ENCODE assay signal across 8 mouse cellular contexts in genomic region chr7:102221899-102222298, GRCm38 (mm10). TPM values are rescaled to one million over a fixed set of nuclear protein-coding genes. Genes with fewer than 3 reads are reported as not detected.
A peak's percentile ranks its signal among the peaks of the same experiment; 100 is the strongest.
DNase-seq lines count a peak whose midpoint lies in the region; ATAC-seq and TF ChIP-seq lines count a peak whose summit lies in the region.

No protein-coding gene starts in this region.

- no peaks in the 10 kb centered on the region for H3K36me3 ChIP-seq in heart, embryonic 16.5 days (ENCODE audit: control insufficient read depth, insufficient read depth)
- H3K36me3 ChIP-seq in hindbrain, embryonic 13.5 days = 0 out of 2 replicates have a peak, but pooled peaks cover 3% of the 10 kb centered on the region
- no peaks in the 10 kb centered on the region for H3K36me3 ChIP-seq in midbrain, embryonic 13.5 days

- no peak overlapping the region for H3K27ac ChIP-seq in heart, embryonic 16.5 days (ENCODE audit: low read length)
- H3K27ac ChIP-seq in hindbrain, embryonic 13.5 days = no peak overlapping the region
- H3K27ac ChIP-seq in midbrain, embryonic 13.5 days = no peak overlapping the region
- H3K27ac ChIP-seq in left cerebral cortex, adult 2 months = no peak overlapping the region

- no peak for DNase-seq in heart, adult 8-10 months (ENCODE audit: low spot score)
- DNase-seq in brain, embryonic 14.5 days (ENCODE audit: low read depth) = peak; percentile 4
- DNase-seq in right cerebral cortex, adult 18-20 months = no peak
- no peak for DNase-seq in gastrocnemius, adult 18-20 months (ENCODE audit: low spot score)
- no peak for DNase-seq in left cerebral cortex, adult 2 months (ENCODE audit: extremely low spot score in 1 of 2, low spot score in 2 of 2)

- H3K4me2 ChIP-seq in heart, embryonic 16.5 days (ENCODE audit: low read depth, low read length) = peak overlapping the region; percentile 98
- peak overlapping the region; percentile 80 for H3K4me2 ChIP-seq in hindbrain, embryonic 13.5 days
- H3K4me2 ChIP-seq in midbrain, embryonic 13.5 days (replicated peaks) = peak overlapping the region; percentile 74

- H3K9ac ChIP-seq in heart, embryonic 16.5 days (ENCODE audit: low read length) = no peak overlapping the region
- no peak overlapping the region for H3K9ac ChIP-seq in hindbrain, embryonic 13.5 days
- H3K9ac ChIP-seq in midbrain, embryonic 13.5 days (replicated peaks) = no peak overlapping the region

- no peaks in the 10 kb centered on the region for H3K27me3 ChIP-seq in heart, embryonic 16.5 days (ENCODE audit: control insufficient read depth, insufficient read depth, low read length)
- no peaks in the 10 kb centered on the region for H3K27me3 ChIP-seq in hindbrain, embryonic 13.5 days
- H3K27me3 ChIP-seq in midbrain, embryonic 13.5 days = no peaks in the 10 kb centered on the region

- ATAC-seq in heart, embryonic 16.5 days (replicated peaks; ENCODE audit: extremely low read depth, insufficient read depth, low FRiP score) = no peak
- ATAC-seq in hindbrain, embryonic 13.5 days (ENCODE audit: low FRiP score) = peak; percentile 38
- peak; percentile 14; the same call in 1 of the 2 replicates for ATAC-seq in midbrain, embryonic 13.5 days

- H3K4me3 ChIP-seq in heart, embryonic 16.5 days (ENCODE audit: low read length) = no peak overlapping the region
- H3K4me3 ChIP-seq in hindbrain, embryonic 13.5 days = peak overlapping the region; percentile 66; the same call in 1 of the 2 replicates
- peak overlapping the region; percentile 59; the same call in 1 of the 2 replicates for H3K4me3 ChIP-seq in midbrain, embryonic 13.5 days (replicated peaks)
- H3K4me3 ChIP-seq in left cerebral cortex, adult 2 months = no peak overlapping the region

- peaks cover 6% of the 10 kb centered on the region; the same call in 1 of the 2 replicates for H3K4me1 ChIP-seq in heart, embryonic 16.5 days (ENCODE audit: control insufficient read depth, insufficient read depth, low read length)
- H3K4me1 ChIP-seq in hindbrain, embryonic 13.5 days (replicated peaks) = peaks cover 11% of the 10 kb centered on the region
- no peaks in the 10 kb centered on the region for H3K4me1 ChIP-seq in midbrain, embryonic 13.5 days (replicated peaks)

- no peaks in the 10 kb centered on the region for H3K9me3 ChIP-seq in heart, embryonic 16.5 days (replicated peaks; ENCODE audit: control insufficient read depth, low read length)
- no peaks in the 10 kb centered on the region for H3K9me3 ChIP-seq in hindbrain, embryonic 13.5 days
- H3K9me3 ChIP-seq in midbrain, embryonic 13.5 days = no peaks in the 10 kb centered on the region

- 38% methylated on average over 1 of the region's 1 CpGs for WGBS in heart, embryonic 16.5 days
- WGBS in hindbrain, embryonic 13.5 days = 55% methylated on average over 1 of the region's 1 CpGs
- WGBS in midbrain, embryonic 13.5 days = 48% methylated on average over 1 of the region's 1 CpGs

- no peak for TF ChIP-seq CTCF in brain, embryonic 14.5 days (IDR thresholded peaks at IDR 0.05; ENCODE audit: borderline replicate concordance, extremely low read depth, insufficient read depth, insufficient read length)
- no peak for TF ChIP-seq CTCF in left cerebral cortex, adult 2 months (IDR thresholded peaks at IDR 0.05)

- intact Hi-C loops in left cerebral cortex, adult 2 months (cut with DNase I) = loop anchor here (1.0 to 5.0 kb wide), 3 partner anchors 12 to 40 kb away; partner anchors contain the start of genes Nup98 and Pgap2

- TF ChIP-seq POLR2A in brain, embryonic 14.5 days (IDR thresholded peaks at IDR 0.05; ENCODE audit: borderline replicate concordance, extremely low read depth, insufficient read depth, insufficient read length, poor library complexity, severe bottlenecking) = no peak

RNA-seq across cellular contexts. Expression of gene Pgap2, which starts 11.9 kb away (rescaled TPM):
- polyA plus RNA-seq in heart, embryonic 16.5 days (2015; fragmentation: Nextera tagmentation; extraction: Ambion mirVana) = 56.4 and 61.6 TPM in 2 replicates
- 10 to 100 TPM; 62.6 to 83.1 (median 73.8) TPM for total RNA-seq in heart, adult 8-10 months (2022)
- polyA plus RNA-seq in brain, embryonic 14.5 days (2012; rRNA removed) = 59.4 and 67.0 TPM in 2 replicates
- polyA plus RNA-seq in hindbrain, embryonic 13.5 days (2015; fragmentation: Nextera tagmentation; extraction: Ambion mirVana) = 48.0 and 53.0 TPM in 2 replicates
- 50.1 and 51.6 TPM in 2 replicates for polyA plus RNA-seq in midbrain, embryonic 13.5 days (2015; fragmentation: Nextera tagmentation; extraction: Ambion mirVana)
- total RNA-seq in gastrocnemius, adult 18-20 months (2021) = 10 to 100 TPM; 25.0 to 26.6 TPM
- 10 to 100 TPM; 23.1 to 24.6 TPM for total RNA-seq in left cerebral cortex, adult 2 months (2021)

RNA-seq across cellular contexts. Expression of gene Nup98, which starts 11.9 kb away (rescaled TPM):
- polyA plus RNA-seq in heart, embryonic 16.5 days (2015; fragmentation: Nextera tagmentation; extraction: Ambion mirVana) = 20.7 and 20.8 TPM in 2 replicates
- total RNA-seq in heart, adult 8-10 months (2022) = 10 to 100 TPM; 31.6 to 34.8 (median 32.8) TPM
- polyA plus RNA-seq in brain, embryonic 14.5 days (2012; rRNA removed) = 18.7 and 26.0 TPM in 2 replicates
- polyA plus RNA-seq in hindbrain, embryonic 13.5 days (2015; fragmentation: Nextera tagmentation; extraction: Ambion mirVana) = 23.4 and 25.0 TPM in 2 replicates
- 27.2 and 27.4 TPM in 2 replicates for polyA plus RNA-seq in midbrain, embryonic 13.5 days (2015; fragmentation: Nextera tagmentation; extraction: Ambion mirVana)
- total RNA-seq in gastrocnemius, adult 18-20 months (2021) = 10 to 100 TPM; 24.0 to 29.8 TPM
- total RNA-seq in left cerebral cortex, adult 2 months (2021) = 10 to 100 TPM; 41.6 to 45.3 TPM

RNA-seq across cellular contexts. Expression of gene Rhog, which starts 34.0 kb away (rescaled TPM):
- 54.1 and 59.6 TPM in 2 replicates for polyA plus RNA-seq in heart, embryonic 16.5 days (2015; fragmentation: Nextera tagmentation; extraction: Ambion mirVana)
- total RNA-seq in heart, adult 8-10 months (2022) = 10 to 100 TPM; 17.5 to 20.1 (median 19.2) TPM
- polyA plus RNA-seq in brain, embryonic 14.5 days (2012; rRNA removed) = 12.5 and 18.0 TPM in 2 replicates
- polyA plus RNA-seq in hindbrain, embryonic 13.5 days (2015; fragmentation: Nextera tagmentation; extraction: Ambion mirVana) = 19.1 and 21.0 TPM in 2 replicates
- 14.4 and 17.6 TPM in 2 replicates for polyA plus RNA-seq in midbrain, embryonic 13.5 days (2015; fragmentation: Nextera tagmentation; extraction: Ambion mirVana)
- total RNA-seq in gastrocnemius, adult 18-20 months (2021) = 10 to 100 TPM; 13.8 to 17.4 TPM
- total RNA-seq in left cerebral cortex, adult 2 months (2021) = 10 to 100 TPM; 19.2 to 21.7 TPM

RNA-seq across cellular contexts. Expression of gene Stim1, which starts 45.7 kb away (rescaled TPM):
- 16.2 and 18.5 TPM in 2 replicates for polyA plus RNA-seq in heart, embryonic 16.5 days (2015; fragmentation: Nextera tagmentation; extraction: Ambion mirVana)
- total RNA-seq in heart, adult 8-10 months (2022) = 10 to 100 TPM; 21.9 to 25.1 (median 24.0) TPM
- polyA plus RNA-seq in brain, embryonic 14.5 days (2012; rRNA removed) = 18.6 and 22.9 TPM in 2 replicates
- polyA plus RNA-seq in hindbrain, embryonic 13.5 days (2015; fragmentation: Nextera tagmentation; extraction: Ambion mirVana) = 9.6 and 9.9 TPM in 2 replicates
- polyA plus RNA-seq in midbrain, embryonic 13.5 days (2015; fragmentation: Nextera tagmentation; extraction: Ambion mirVana) = 8.1 and 8.5 TPM in 2 replicates
- total RNA-seq in gastrocnemius, adult 18-20 months (2021) = 100 to 1,000 TPM; 169 to 172 TPM
- total RNA-seq in left cerebral cortex, adult 2 months (2021) = 10 to 100 TPM; 79.9 to 85.5 TPM

Comparison
In these comparisons a context has a peak if more than half of its experiments do, and no peak if none do; other contexts are left out.
1. H3K4me3 ChIP-seq: peak in hindbrain, embryonic 13.5 days (single experiment) and midbrain, embryonic 13.5 days (single experiment); none in heart, embryonic 16.5 days (single experiment) and left cerebral cortex, adult 2 months (single experiment).
2. Peak in every context shown above with its lines, with median percentiles within 50 percentile points of each other: H3K4me2 ChIP-seq.